Mouse (Mus musculus) olfactory bulb, adult 2 months (tissue): ENCODE data around the gene Syn3.

ENCODE experiments used
- CTCF ChIP-seq: fragments of 200-500 bp; IDR thresholded peaks from 2 replicates; pipeline ENCODE4 v1.5.1; 2012; ENCODE audit warnings: low read depth, mild to moderate bottlenecking, low read length, moderate library complexity; ENCODE audit not compliant: insufficient read depth
- POLR2A ChIP-seq: fragments of 200-500 bp; IDR thresholded peaks from 2 replicates; pipeline ENCODE4 v1.6.1; 2012; ENCODE audit warnings: mild to moderate bottlenecking, low read depth, low read length, moderate library complexity; ENCODE audit not compliant: insufficient read depth

- TF ChIP-seq POLR2A, result no peak
- TF ChIP-seq CTCF, result no peak
Measured at GRCm38 (mm10) chr10:86294599-86295365, 203.9 kb downstream of the Syn3 start.
